Mouse (Mus musculus): ENCODE measurements at regions not wholly inside any gene's neighbourhood (a gene's known extent, or its start where the extent isn't known, plus 50 kb on each side); places are given as distances from the start of the nearest gene placed in this dataset.
A peak's percentile ranks its signal among the peaks of the same experiment; 100 is the strongest.

GRCm38 (mm10) chr19:13980988-13981630 is 67.8 kb downstream of the Olfr1505 start:
- peak in 1 of 2 experiments; percentile 5 for DNase-seq (ENCODE audit: low read depth in 2 of 2, low spot score in 2 of 2)

- no peak for DNase-seq (ENCODE audit: low read depth in 2 of 2, low spot score in 2 of 2)
Measured at GRCm38 (mm10) chr19:13982823-13983222, 69.5 kb downstream of the Olfr1505 start.

Measured in CD8-positive naive resting alpha-beta T cell, adult 2 months (primary cell).